Mouse (Mus musculus): ENCODE results near the gene Nktr. TPM values are rescaled to one million over a fixed set of nuclear protein-coding genes. Genes with fewer than 3 reads are reported as not detected.
A peak's percentile ranks its signal among the peaks of the same experiment; 100 is the strongest.

The Nktr gene
- polyA plus RNA-seq, 1 experiment from 2014 or later, result 45.3 TPM

DNA sequence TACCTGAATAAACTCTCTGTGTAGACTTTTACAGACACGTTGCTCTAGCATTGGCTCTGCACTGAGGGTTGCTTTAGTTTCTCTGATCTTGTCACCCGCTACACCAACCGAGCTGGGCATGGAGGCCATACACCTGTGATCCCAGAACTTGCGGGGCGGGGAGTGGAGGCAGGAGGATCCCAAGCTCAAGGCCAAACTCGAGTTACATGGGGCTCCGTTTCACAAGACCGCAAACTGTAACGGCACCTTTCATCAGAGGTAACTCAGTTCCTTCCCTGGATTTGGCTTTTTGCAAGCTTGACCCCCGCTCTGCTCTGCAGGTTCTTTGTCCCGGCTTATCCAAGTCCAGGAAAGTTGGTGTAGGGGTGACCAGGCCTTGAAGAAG is 14.7 kb upstream of the Nktr start:
- Histone ChIP-seq H3K9ac (ENCODE audit: low read depth, low read length) (peak overlapping the region; percentile 85), H3K4me3 (ENCODE audit: low read depth, low read length) (peak overlapping the region; percentile 76), H3K4me2 (ENCODE audit: low read length) (peak overlapping the region; percentile 89), H3K36me3 (ENCODE audit: control insufficient read depth, insufficient read depth, low read length) (no peaks in the 10 kb centered on the region), H3K4me1 (ENCODE audit: control insufficient read depth, insufficient read depth, low read length) (peaks cover 22% of the 10 kb centered on the region), H3K9me3 (replicated peaks; ENCODE audit: control insufficient read depth, low read length, poor library complexity, severe bottlenecking) (no peaks in the 10 kb centered on the region), H3K27ac (ENCODE audit: low read length) (no peak overlapping the region), H3K27me3 (ENCODE audit: control insufficient read depth, insufficient read depth, low read depth, low read length) (no peaks in the 10 kb centered on the region)
- 40% methylated on average over 11 of the region's 11 CpGs for WGBS
- ATAC-seq, result no peak

DNA sequence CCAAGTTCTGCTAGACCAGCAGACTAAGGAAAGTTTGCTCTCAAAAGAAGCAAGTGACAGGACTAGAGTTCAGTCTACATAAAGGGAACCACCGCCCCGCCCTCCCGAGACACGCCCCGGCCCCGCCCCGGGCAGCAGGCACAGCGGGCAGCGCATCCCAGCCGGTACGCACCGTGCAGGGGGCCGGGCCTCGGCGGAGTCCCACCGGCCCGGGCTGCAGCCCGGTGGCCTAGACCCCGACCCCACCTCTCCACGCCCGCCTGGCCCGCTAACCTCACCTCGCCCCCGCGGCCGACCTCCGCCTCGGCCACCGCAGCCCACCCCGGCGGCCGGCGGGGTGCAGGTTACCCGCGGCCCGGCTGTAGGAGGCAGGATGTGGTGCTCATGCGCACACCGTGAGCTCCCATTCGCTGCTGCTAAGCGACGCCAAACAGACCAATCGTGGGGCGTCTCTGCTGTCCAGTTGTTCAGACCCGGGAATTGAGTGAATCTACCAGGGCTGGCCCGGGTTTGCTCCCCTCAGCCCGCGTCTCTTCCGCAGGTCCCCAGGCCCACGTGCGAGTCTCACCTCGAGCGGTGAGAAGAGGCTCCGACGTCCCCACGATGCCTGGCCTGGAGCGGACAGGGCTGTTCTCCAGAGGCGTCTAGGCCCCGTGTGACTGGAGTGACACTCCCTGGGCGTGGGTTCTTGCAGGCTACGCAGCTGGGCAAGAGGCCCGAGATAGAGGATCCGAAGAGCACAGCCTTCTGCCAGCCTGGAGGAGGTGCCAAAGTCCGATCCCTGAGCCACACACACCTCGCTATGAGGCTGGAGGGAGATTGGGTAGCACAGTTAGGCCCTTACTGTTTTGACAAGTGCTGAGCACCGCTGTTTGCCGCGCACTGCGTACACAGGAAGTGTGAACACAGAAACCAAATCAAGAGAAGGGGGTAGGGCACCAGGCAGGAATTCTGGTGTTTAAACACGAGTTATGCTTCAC is 14.0 kb upstream of the Nktr start, which contains the start of gene Sec22c:
Gene Sec22c, minus strand, starts transcription at position 845 of the 980 bp plus-strand sequence.
- peak within 1 kb of the TSS; percentile 81 for H3K27ac ChIP-seq (ENCODE audit: low read length)
- ATAC-seq, result peak; percentile 95
- WGBS, result 1% methylated on average over 58 of the region's 69 CpGs
- peak within 1 kb of the TSS; percentile 85 for H3K9ac ChIP-seq (ENCODE audit: low read depth, low read length)
- H3K9me3 ChIP-seq (replicated peaks; ENCODE audit: control insufficient read depth, low read length, poor library complexity, severe bottlenecking), result no peaks in the 10 kb centered on the region
- peaks cover 22% of the 10 kb centered on the region for H3K4me1 ChIP-seq (ENCODE audit: control insufficient read depth, insufficient read depth, low read length)
- peak within 1 kb of the TSS; percentile 76 for H3K4me3 ChIP-seq (ENCODE audit: low read depth, low read length)
- no peaks in the 10 kb centered on the region for H3K36me3 ChIP-seq (ENCODE audit: control insufficient read depth, insufficient read depth, low read length)
- H3K4me2 ChIP-seq (ENCODE audit: low read length), result peak within 1 kb of the TSS; percentile 89
- no peaks in the 10 kb centered on the region for H3K27me3 ChIP-seq (ENCODE audit: control insufficient read depth, insufficient read depth, low read depth, low read length)

DNA sequence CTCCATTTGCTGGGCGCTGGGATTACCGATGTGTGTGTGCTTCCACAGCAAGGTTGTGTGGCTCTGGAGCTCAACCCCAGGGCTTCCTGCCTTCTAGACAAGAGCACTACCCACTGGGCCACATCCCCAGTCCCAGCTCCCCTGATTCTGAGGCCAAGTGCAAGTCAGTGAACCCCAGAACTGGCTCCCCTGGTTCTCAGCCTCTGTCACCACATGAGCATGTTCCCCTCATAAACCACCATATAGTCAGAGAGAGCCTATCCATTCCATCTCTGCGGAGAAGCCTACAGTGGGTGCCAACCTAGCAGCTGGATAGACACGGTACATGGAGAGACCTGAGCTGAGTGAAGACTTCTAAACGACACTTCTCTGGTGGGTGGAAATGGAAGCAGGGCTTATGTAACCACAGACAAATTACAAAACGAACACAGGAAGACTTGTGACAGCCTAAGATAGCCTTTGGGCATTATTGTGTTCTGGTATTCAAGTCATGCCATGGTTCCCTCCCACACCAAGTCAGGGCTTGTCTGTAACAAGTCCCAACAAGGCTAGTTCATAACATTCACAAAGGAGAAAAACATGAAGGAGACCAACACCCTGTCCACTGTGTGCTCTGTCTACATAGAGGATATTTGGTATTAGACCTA is 12.8 kb upstream of the Nktr start:
- Histone ChIP-seq H3K4me1 (ENCODE audit: control insufficient read depth, insufficient read depth, low read length) (peaks cover 26% of the 10 kb centered on the region), H3K27ac (ENCODE audit: low read length) (no peak overlapping the region), H3K9ac (ENCODE audit: low read depth, low read length) (no peak overlapping the region), H3K4me2 (ENCODE audit: low read length) (no peak overlapping the region), H3K27me3 (ENCODE audit: control insufficient read depth, insufficient read depth, low read depth, low read length) (no peaks in the 10 kb centered on the region), H3K9me3 (replicated peaks; ENCODE audit: control insufficient read depth, low read length, poor library complexity, severe bottlenecking) (no peaks in the 10 kb centered on the region), H3K36me3 (ENCODE audit: control insufficient read depth, insufficient read depth, low read length) (no peaks in the 10 kb centered on the region), H3K4me3 (ENCODE audit: low read depth, low read length) (no peak overlapping the region)
- 79% methylated on average over 6 of the region's 6 CpGs for WGBS
- no peak for ATAC-seq

- no peak overlapping the region for H3K4me3 ChIP-seq (ENCODE audit: low read depth, low read length)
- no peak overlapping the region for H3K9ac ChIP-seq (ENCODE audit: low read depth, low read length)
- 70% methylated on average over 6 of the region's 6 CpGs for WGBS
- no peaks in the 10 kb centered on the region for H3K36me3 ChIP-seq (ENCODE audit: control insufficient read depth, insufficient read depth, low read length)
- H3K27me3 ChIP-seq (ENCODE audit: control insufficient read depth, insufficient read depth, low read depth, low read length), result no peaks in the 10 kb centered on the region
- no peak overlapping the region for H3K27ac ChIP-seq (ENCODE audit: low read length)
- peaks cover 36% of the 10 kb centered on the region for H3K4me1 ChIP-seq (ENCODE audit: control insufficient read depth, insufficient read depth, low read length)
- no peaks in the 10 kb centered on the region for H3K9me3 ChIP-seq (replicated peaks; ENCODE audit: control insufficient read depth, low read length, poor library complexity, severe bottlenecking)
- no peak for ATAC-seq
- H3K4me2 ChIP-seq (ENCODE audit: low read length), result no peak overlapping the region
These were observed 11.2 kb upstream of the Nktr start for GRCm38 (mm10) chr9:121707801-121708200.

DNA sequence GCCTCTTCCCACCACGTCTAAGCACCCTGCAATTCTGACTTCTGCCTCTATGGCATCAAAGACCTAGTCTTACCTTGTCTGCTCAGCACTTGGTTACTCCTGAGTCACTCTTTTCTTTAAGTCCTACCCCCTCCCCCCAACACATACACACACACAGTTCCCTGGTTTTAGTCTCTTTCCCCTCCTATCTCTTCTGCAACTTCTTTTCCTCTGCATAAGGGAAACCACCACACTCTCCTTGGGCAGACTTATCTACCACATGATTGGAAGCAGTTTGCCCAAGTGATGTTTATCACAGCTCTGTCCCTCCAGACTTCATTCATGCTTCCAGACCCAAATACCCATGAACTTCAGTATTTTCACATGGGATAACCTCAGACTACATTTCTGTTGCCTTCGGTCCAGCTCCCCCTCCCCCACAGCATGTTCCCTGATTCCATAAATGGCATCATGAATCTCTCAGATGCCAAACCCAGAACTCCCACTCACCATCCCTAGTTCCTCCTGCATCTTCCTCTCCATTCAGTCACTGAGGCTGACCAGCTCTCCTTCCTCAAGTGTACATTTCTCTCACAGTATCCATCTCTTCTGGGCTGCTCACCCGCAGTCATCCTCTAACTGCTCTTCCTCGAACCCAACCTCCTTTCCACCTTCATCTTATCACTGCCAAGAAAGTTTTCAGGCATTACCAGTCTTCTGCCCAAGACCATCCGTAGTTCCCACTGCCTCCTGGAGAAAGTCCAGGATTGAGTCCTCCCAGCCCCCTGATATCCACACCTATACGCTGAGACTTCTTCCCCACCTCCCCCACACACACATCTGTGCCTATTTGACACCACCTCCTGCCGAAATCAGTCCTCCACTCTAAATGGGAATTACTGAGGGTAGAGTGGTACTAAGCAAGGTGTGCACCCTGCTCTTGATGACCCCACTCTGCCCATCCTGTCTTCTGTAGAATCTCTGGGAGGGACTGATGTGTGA is 10.2 kb upstream of the Nktr start:
- 69% methylated on average over 7 of the region's 7 CpGs for WGBS
- peaks cover 27% of the 10 kb centered on the region for H3K4me1 ChIP-seq (ENCODE audit: control insufficient read depth, insufficient read depth, low read length)
- no peak overlapping the region for H3K4me3 ChIP-seq (ENCODE audit: low read depth, low read length)
- no peak overlapping the region for H3K27ac ChIP-seq (ENCODE audit: low read length)
- no peaks in the 10 kb centered on the region for H3K9me3 ChIP-seq (replicated peaks; ENCODE audit: control insufficient read depth, low read length, poor library complexity, severe bottlenecking)
- no peaks in the 10 kb centered on the region for H3K36me3 ChIP-seq (ENCODE audit: control insufficient read depth, insufficient read depth, low read length)
- no peak overlapping the region for H3K4me2 ChIP-seq (ENCODE audit: low read length)
- no peak for ATAC-seq
- no peaks in the 10 kb centered on the region for H3K27me3 ChIP-seq (ENCODE audit: control insufficient read depth, insufficient read depth, low read depth, low read length)
- H3K9ac ChIP-seq (ENCODE audit: low read depth, low read length), result no peak overlapping the region

DNA sequence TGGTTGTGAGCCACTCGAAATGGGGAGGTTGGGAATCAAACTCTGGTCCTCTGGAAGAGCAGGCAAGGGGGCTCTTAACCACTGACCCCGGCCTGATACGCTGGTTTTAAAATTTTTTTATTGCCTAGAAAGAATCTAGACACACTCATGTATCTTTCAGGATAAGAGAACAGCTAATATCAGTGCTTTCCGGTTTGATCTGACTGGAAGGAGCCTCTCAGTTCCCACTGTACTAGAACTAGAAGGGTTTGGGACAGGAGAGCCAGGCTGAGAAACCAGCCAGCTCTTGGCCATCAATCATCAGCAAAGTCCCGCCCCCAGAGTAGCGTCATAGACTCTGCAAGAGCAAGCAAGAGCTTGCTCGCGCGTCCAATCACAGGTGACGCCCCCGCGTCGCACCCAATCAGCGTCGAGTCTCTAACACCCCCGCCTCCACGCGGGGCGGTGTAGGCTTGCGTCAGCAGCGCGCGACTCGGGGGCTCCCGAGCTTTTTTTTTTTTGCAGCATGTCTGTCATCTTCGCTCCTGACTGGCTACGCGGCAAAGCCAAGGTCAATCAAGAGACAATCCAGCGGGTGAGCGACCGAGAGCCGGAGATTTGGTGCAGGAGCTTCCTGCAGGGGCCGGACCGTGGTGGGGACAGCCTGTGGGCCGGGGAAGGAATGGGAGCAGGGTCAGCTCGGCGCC is 8.9 kb upstream of the Nktr start, which contains the start of gene Ss18l2:
Gene Ss18l2, plus strand, starts transcription at position 432 of the 686 bp plus-strand sequence.
- H3K27me3 ChIP-seq (ENCODE audit: control insufficient read depth, insufficient read depth, low read depth, low read length), result no peaks in the 10 kb centered on the region
- peak; percentile 95 for ATAC-seq
- WGBS, result 5% methylated on average over 37 of the region's 37 CpGs
- H3K9ac ChIP-seq (ENCODE audit: low read depth, low read length), result peak within 1 kb of the TSS; percentile 89
- peaks cover 22% of the 10 kb centered on the region for H3K4me1 ChIP-seq (ENCODE audit: control insufficient read depth, insufficient read depth, low read length)
- no peaks in the 10 kb centered on the region for H3K9me3 ChIP-seq (replicated peaks; ENCODE audit: control insufficient read depth, low read length, poor library complexity, severe bottlenecking)
- peak within 1 kb of the TSS; percentile 94 for H3K27ac ChIP-seq (ENCODE audit: low read length)
- no peaks in the 10 kb centered on the region for H3K36me3 ChIP-seq (ENCODE audit: control insufficient read depth, insufficient read depth, low read length)
- peak within 1 kb of the TSS; percentile 82 for H3K4me3 ChIP-seq (ENCODE audit: low read depth, low read length)
- H3K4me2 ChIP-seq (ENCODE audit: low read length), result peak within 1 kb of the TSS; percentile 84

GRCm38 (mm10) chr9:121710584-121710975 is 8.4 kb upstream of the Nktr start:
- Histone ChIP-seq H3K4me2 (ENCODE audit: low read length) (peak overlapping the region; percentile 84), H3K27me3 (ENCODE audit: control insufficient read depth, insufficient read depth, low read depth, low read length) (no peaks in the 10 kb centered on the region), H3K9ac (ENCODE audit: low read depth, low read length) (peak overlapping the region; percentile 89), H3K36me3 (ENCODE audit: control insufficient read depth, insufficient read depth, low read length) (no peaks in the 10 kb centered on the region), H3K4me1 (ENCODE audit: control insufficient read depth, insufficient read depth, low read length) (peaks cover 17% of the 10 kb centered on the region), H3K27ac (ENCODE audit: low read length) (peak overlapping the region; percentile 94), H3K9me3 (replicated peaks; ENCODE audit: control insufficient read depth, low read length, poor library complexity, severe bottlenecking) (no peaks in the 10 kb centered on the region), H3K4me3 (ENCODE audit: low read depth, low read length) (peak overlapping the region; percentile 82)
- WGBS, result under 1% methylated on average over 18 of the region's 18 CpGs
- peak; percentile 26 for ATAC-seq

GRCm38 (mm10) chr9:121717048-121717447 is 1.9 kb upstream of the Nktr start:
- no peak for ATAC-seq

More at GRCm38 (mm10) chr9:121717048-121717447, 1.9 kb upstream of the Nktr start:
- Histone ChIP-seq H3K4me3 (ENCODE audit: low read depth, low read length) (no peak overlapping the region), H3K4me1 (ENCODE audit: control insufficient read depth, insufficient read depth, low read length) (peaks cover 23% of the 10 kb centered on the region), H3K27me3 (ENCODE audit: control insufficient read depth, insufficient read depth, low read depth, low read length) (no peaks in the 10 kb centered on the region), H3K9me3 (replicated peaks; ENCODE audit: control insufficient read depth, low read length, poor library complexity, severe bottlenecking) (no peaks in the 10 kb centered on the region), H3K9ac (ENCODE audit: low read depth, low read length) (no peak overlapping the region), H3K27ac (ENCODE audit: low read length) (no peak overlapping the region), H3K36me3 (ENCODE audit: control insufficient read depth, insufficient read depth, low read length) (no peaks in the 10 kb centered on the region), H3K4me2 (ENCODE audit: low read length) (no peak overlapping the region)
- WGBS, result 90% methylated on average over 2 of the region's 2 CpGs
